Mouse (Mus musculus) 3134 (cell line): ENCODE results near the gene Coq2.

ENCODE experiments used
- DNase-seq: peaks from one replicate; pipeline ENCODE4 v3.0.0-alpha.2; 2011; ENCODE audit warnings: low spot score; ENCODE audit not compliant: insufficient read length; ENCODE audit errors: extremely low read depth

Coq2 gene

DNA sequence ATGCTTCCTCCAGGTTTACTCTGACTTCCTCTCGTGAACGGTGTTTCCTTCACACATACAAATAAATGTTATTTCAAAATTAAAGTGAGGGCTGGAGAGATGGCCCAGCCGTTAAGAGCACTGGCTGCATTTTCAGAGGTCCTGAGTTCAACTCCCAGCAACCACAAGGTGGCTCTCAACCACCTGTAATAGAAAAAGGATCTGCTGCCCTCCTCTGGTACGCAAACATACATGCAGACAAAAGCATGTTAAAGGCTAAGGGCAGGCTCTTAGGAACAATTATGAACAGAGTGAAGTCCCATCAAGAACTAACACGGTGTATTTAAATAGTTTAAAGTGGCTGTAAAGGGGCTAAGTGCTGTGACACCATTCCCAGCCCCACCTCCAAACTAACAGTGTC is 11.1 kb downstream of the Coq2 start:
- peak; percentile 31 for DNase-seq

GRCm38 (mm10) chr5:100663011-100663410 is 11.9 kb downstream of the Coq2 start:
- DNase-seq = no peak

GRCm38 (mm10) chr5:100658460-100658859 is 16.5 kb downstream of the Coq2 start:
- no peak for DNase-seq

GRCm38 (mm10) chr5:100656352-100656751 is 18.6 kb downstream of the Coq2 start:
- DNase-seq = no peak

GRCm38 (mm10) chr5:100652327-100652726 is 22.6 kb downstream of the Coq2 start:
- no peak for DNase-seq

DNA sequence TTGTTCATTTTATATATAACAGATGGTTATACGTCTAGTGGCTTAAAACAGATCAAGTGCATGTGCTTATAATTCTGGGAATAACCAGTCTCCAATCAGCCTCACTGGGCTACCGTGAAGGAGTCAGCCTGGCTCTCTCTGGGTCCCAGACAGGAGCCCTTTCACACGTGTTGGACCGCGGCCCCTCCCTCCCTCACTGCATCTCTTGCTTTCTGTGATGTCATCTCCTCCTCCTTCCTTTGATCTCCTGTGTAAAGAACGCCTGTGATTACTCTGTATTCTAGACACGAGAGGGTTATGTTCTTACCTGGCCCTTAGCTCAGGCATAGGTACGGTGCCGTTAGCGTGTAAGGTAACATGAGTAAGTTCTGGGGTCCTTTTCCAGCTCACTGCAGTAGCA is 23.5 kb downstream of the Coq2 start:
- DNase-seq = no peak

DNA sequence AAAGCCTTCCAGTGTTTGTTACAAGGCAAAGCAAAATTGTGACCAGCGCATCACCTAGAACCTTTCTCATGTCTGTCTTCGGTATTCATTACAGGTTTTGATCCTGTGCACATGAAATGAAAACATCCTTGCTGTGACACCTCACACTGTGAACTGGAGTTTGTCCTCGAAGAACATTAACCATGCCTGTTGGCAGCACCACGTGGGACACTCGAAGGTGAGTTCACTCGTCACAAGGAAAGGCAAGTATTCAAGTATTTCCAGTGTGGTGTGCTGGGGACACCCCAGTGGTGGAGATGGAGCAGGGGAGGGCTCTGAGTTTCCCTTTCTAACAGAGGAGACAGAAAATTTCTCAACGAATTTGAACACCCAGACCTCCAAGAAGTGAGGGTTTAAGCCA is 24.0 kb downstream of the Coq2 start:
- DNase-seq = no peak

DNA sequence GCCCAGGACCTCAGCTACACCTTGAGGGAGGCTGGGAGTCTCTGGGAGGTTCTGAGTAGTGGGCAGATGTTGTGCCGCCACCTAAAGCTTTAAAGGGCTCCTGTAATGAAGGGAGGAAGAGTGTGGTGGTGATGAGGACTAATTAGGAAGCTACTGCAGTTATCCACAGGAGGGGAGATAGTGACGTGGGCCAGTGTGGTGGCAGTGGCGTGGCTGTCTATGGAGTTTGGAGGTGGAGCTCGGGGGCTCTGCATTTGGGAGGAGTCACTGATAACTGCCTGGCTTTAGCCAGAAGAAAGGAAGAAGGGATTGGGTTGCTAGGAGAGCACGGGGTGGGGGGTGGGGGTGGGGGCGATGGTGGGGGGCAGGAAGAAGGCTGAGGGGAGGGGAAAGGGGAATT is 26.4 kb downstream of the Coq2 start:
- DNase-seq = no peak

DNA sequence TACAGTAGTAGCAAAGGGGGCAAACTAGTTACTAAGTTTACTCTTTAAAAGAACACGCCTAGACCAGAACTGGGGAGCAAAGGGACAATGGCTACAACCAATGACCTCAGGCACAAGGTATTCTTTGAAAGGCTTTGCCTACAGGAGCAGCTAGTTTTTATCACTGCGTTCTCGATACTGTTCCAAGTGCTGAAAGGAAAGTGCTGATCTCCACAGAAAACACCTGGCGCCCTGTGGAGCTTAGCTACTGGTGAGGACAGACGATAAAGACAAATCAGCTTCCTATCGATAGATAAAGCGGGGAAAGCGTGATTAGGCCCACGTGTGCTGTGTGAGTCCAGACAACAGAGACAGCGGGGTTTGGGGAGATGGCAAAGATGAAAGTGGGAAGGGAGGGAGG is 26.9 kb downstream of the Coq2 start:
- no peak for DNase-seq

DNA sequence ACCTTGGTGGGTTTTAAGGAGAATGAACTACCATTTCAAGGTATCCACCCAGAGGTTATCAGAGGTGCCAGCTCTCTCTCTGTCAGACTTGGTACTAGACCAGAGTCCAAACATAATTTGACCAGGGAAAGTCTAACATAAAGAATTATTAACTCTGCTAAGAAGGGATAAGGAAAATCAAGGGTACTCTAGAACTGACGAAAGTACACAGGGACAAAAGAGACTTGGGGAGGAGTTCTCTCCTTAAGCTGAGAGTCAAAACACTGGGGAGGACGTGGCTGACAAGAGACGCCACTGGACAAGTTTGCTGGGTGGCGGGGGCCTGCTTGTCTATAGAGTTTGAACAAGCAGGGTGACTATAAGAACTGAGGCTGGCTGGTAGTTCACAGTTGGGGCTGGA is 28.4 kb downstream of the Coq2 start:
- no peak for DNase-seq

- no peak for DNase-seq
These were observed 30.9 kb downstream of the Coq2 start for GRCm38 (mm10) chr5:100643991-100644535.

GRCm38 (mm10) chr5:100643253-100643990 is 31.5 kb downstream of the Coq2 start:
- no peak for DNase-seq

DNA sequence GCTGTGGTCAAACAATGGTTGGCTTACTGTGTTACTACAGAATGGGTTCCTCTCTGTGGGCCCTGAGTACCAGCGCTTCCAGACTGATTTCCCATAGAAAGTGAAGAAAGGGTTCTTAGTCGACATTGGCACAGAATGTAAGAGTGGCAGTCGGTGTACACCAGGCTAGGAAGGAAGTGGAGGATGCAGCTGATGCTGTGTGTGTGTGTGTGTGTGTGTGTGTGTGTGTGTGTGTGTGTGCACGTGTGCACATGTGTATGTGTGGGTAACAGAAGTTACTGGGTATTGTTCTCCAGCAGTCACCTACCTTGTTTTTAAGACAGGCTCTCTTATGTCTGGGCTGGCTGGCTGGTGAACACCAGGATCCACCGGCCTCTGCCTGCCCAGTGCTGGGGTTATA is 32.6 kb downstream of the Coq2 start:
- no peak for DNase-seq

DNA sequence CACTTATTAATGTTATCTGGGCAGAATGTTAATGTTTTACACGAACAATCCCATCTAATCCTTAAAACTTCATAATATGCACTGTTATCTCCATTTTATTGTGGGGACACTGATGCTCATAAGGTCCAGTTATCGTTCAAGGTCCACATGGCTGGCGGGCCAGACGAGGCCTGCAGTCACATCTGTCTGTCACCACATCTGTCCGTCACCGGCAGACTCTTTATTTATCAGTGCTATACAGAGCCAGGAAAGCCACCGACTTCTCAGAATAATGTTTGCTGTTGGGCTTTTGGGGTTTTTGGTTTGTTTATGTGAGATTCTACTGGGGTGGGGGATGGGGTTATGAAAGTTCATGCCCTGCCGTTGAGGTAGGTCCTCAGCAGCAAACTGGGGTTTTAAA is 36.5 kb downstream of the Coq2 start:
- DNase-seq = no peak

GRCm38 (mm10) chr5:100636794-100637544 is 38.0 kb downstream of the Coq2 start:
- no peak for DNase-seq

- no peak for DNase-seq
These were observed 39.0 kb downstream of the Coq2 start for GRCm38 (mm10) chr5:100635908-100636307.

GRCm38 (mm10) chr5:100634885-100635478 is 40.0 kb downstream of the Coq2 start:
- DNase-seq = no peak

- no peak for DNase-seq
These were observed 42.3 kb downstream of the Coq2 start for GRCm38 (mm10) chr5:100632540-100633129.

- DNase-seq = no peak
These were observed 46.1 kb downstream of the Coq2 start for GRCm38 (mm10) chr5:100628807-100629206.

- no peak for DNase-seq
These were observed 48.4 kb downstream of the Coq2 start for GRCm38 (mm10) chr5:100626526-100626925.

DNA sequence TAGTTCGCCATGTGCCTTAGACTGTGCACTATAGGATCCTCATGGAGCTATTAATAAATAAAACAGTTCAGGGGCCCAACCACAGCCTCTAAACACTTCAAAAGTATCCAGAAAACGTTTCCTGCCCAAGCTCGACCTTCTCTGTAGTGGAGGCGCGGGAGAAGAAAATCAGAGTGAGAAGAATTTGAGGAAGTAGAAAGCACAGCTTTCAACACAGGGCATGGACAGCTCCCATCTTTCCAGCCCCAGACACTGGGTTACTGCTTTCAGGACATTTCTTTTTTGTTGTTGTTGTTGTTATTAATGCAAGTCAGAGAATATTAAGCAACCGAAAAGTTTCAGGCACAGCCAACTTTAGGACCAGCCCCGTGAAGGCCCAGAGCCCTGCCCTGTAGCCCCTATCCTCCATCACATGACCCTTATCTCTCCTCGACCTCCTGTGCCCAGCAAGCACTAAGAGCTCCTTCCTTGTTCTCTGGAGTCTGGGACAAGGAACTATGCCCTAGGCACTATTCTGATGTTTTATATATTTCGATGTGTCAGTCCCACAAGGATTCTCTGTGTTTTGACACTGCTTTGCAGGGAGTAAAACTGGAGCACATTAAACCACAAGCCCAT is 50.1 kb downstream of the Coq2 start:
- DNase-seq = no peak
